Mouse (Mus musculus) C2C12 (cell line): ENCODE measurements around the gene Dnajb12.

ENCODE experiments used
- CEBPB ChIP-seq: IDR thresholded peaks from one replicate; pipeline ENCODE4 v1.6.1; 2011; ENCODE audit warnings: low read depth, mild to moderate bottlenecking, control low read depth, moderate library complexity
- CTCF ChIP-seq: IDR thresholded peaks from one replicate; pipeline ENCODE4 v1.5.1; 2011; ENCODE audit not compliant: control insufficient read depth, insufficient read depth, insufficient read length
- FOSL1 ChIP-seq: IDR thresholded peaks from one replicate; pipeline ENCODE4 v1.8.0; 2011; ENCODE audit warnings: mild to moderate bottlenecking, low read length; ENCODE audit not compliant: poor library complexity, insufficient read depth, severe bottlenecking
- MAX ChIP-seq: IDR thresholded peaks from one replicate; pipeline ENCODE4 v1.6.1; 2011; ENCODE audit warnings: mild to moderate bottlenecking, control low read depth
- MYOD1 ChIP-seq: IDR thresholded peaks from one replicate; pipeline ENCODE4 v1.6.1; 2011; ENCODE audit warnings: low read depth; ENCODE audit not compliant: control insufficient read depth, insufficient read length
- MYOG ChIP-seq: IDR thresholded peaks from one replicate; pipeline ENCODE4 v1.6.1; 2011; ENCODE audit not compliant: control insufficient read depth, insufficient read length; ENCODE audit errors: extremely low read depth
- USF1 ChIP-seq: IDR thresholded peaks from one replicate; pipeline ENCODE4 v1.6.1; 2011; ENCODE audit warnings: low read depth, mild to moderate bottlenecking, control low read depth, moderate library complexity

GRCm38 (mm10) chr10:59887432-59887831 lies 8.1 kb downstream of the Dnajb12 start:
- TF ChIP-seq CTCF (no peak), MAX (no peak), MYOG (no peak), USF1 (no peak), FOSL1 (no peak), MYOD1 (no peak), CEBPB (no peak)
